Mouse (Mus musculus): ENCODE results near the gene Jak1. TPM values are rescaled to one million over a fixed set of nuclear protein-coding genes. Genes with fewer than 3 reads are reported as not detected.

Gene Jak1
- polyA plus RNA-seq, 1 experiment from 2014 or later = 71.9 TPM

DNA sequence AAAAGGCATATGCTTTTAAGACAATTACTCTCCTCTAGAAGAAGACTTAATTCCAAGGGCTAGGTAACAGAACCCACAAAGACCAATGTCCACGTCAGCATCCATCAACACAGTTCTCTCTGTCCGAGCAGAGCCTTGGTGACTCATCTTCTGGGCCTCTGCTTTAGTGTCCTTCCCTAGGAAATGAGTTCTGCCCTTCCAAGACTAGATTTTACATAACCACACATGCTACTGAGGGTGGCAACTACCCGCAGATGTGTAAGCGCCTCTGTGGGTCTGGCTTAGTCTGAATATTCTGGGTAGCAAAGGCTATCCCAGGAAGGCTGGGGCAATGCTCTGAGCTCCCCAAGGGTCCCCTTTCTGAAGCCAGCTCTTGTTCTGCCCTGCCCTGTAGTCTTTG, 99.3 kb downstream of the Jak1 start:
- Histone ChIP-seq H3K27ac (no peak overlapping the region), H3K4me3 (replicated peaks; ENCODE audit: low read depth, low read length) (no peak overlapping the region), H3K36me3 (ENCODE audit: insufficient read depth, low read length) (peaks cover 65% of the 10 kb centered on the region), H3K27me3 (ENCODE audit: insufficient read depth, low read length) (no peaks in the 10 kb centered on the region), H3K4me1 (replicated peaks; ENCODE audit: insufficient read depth, low read length) (no peaks in the 10 kb centered on the region), H3K4me2 (ENCODE audit: low read length) (no peak overlapping the region), H3K9me3 (replicated peaks; ENCODE audit: low read length) (no peaks in the 10 kb centered on the region), H3K9ac (ENCODE audit: low read depth, low read length) (no peak overlapping the region)
- ATAC-seq (replicated peaks; ENCODE audit: low FRiP score, low read depth) (no peak), DNase-seq (ENCODE audit: low spot score) (no peak)
- WGBS = 79% methylated on average over 4 of the region's 4 CpGs
- TF ChIP-seq CTCF (IDR thresholded peaks at IDR 0.05; ENCODE audit: low read depth) = no peak

DNA sequence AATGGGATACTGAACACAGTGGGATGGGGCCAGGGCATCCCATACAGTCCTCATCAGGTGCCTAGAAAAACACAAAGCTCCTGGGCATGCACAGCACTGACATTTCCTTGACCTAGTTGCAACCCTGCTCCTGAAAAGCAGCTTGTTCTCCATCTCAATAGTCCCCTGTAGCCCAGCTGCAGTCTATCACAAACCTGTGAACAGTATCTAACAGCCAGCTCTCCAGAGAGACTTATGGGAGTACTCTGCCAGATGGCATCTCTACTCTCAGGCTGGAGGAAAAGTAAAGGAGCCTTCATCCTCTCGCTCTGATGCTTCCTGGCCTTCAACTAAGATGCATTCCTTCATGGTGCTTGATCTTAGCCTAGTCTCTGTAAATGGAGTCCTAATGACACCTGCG, 100.4 kb downstream of the Jak1 start:
- Histone ChIP-seq H3K9me3 (replicated peaks; ENCODE audit: low read length) (no peaks in the 10 kb centered on the region), H3K9ac (ENCODE audit: low read depth, low read length) (no peak overlapping the region), H3K4me2 (ENCODE audit: low read length) (no peak overlapping the region), H3K36me3 (ENCODE audit: insufficient read depth, low read length) (peaks cover 55% of the 10 kb centered on the region; the same call in 1 of the 2 replicates), H3K27me3 (ENCODE audit: insufficient read depth, low read length) (no peaks in the 10 kb centered on the region), H3K4me3 (replicated peaks; ENCODE audit: low read depth, low read length) (no peak overlapping the region), H3K4me1 (replicated peaks; ENCODE audit: insufficient read depth, low read length) (no peaks in the 10 kb centered on the region), H3K27ac (no peak overlapping the region)
- 84% methylated on average over 2 of the region's 2 CpGs for WGBS
- no peak for ATAC-seq (replicated peaks; ENCODE audit: low FRiP score, low read depth)
- no peak for DNase-seq (ENCODE audit: low spot score)
- no peak for TF ChIP-seq CTCF (IDR thresholded peaks at IDR 0.05; ENCODE audit: low read depth)

DNA sequence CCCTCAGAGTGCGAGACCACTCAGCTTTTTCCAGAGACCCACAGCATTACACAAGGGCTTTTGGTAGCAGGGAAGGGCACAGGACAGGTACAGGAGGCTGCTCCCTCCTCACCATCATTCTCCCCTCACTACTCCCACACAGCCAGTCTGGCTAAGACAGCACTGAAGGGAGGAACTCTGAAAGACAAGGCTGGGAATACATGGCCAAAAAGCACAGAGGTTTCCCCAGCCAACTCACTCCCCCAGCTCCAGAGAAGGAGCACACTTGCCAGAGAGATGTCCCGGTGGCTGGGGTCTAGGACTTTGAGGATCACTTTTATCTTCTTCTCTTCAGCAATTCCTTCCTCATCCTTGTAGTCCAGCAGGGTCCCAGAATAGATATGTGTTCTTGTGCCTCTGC, 100.9 kb downstream of the Jak1 start:
- H3K9me3 ChIP-seq (replicated peaks; ENCODE audit: low read length) = no peaks in the 10 kb centered on the region
- WGBS = 58% methylated on average over 2 of the region's 2 CpGs
- ATAC-seq (replicated peaks; ENCODE audit: low FRiP score, low read depth) (no peak), DNase-seq (ENCODE audit: low spot score) (no peak)
- no peaks in the 10 kb centered on the region for H3K4me1 ChIP-seq (replicated peaks; ENCODE audit: insufficient read depth, low read length)
- no peak overlapping the region for H3K9ac ChIP-seq (ENCODE audit: low read depth, low read length)
- no peak overlapping the region for H3K27ac ChIP-seq
- H3K4me3 ChIP-seq (replicated peaks; ENCODE audit: low read depth, low read length) = no peak overlapping the region
- H3K4me2 ChIP-seq (ENCODE audit: low read length) = no peak overlapping the region
- H3K36me3 ChIP-seq (ENCODE audit: insufficient read depth, low read length) = peaks cover 52% of the 10 kb centered on the region; the same call in 1 of the 2 replicates
- no peaks in the 10 kb centered on the region for H3K27me3 ChIP-seq (ENCODE audit: insufficient read depth, low read length)
- TF ChIP-seq CTCF (IDR thresholded peaks at IDR 0.05; ENCODE audit: low read depth) = no peak

DNA sequence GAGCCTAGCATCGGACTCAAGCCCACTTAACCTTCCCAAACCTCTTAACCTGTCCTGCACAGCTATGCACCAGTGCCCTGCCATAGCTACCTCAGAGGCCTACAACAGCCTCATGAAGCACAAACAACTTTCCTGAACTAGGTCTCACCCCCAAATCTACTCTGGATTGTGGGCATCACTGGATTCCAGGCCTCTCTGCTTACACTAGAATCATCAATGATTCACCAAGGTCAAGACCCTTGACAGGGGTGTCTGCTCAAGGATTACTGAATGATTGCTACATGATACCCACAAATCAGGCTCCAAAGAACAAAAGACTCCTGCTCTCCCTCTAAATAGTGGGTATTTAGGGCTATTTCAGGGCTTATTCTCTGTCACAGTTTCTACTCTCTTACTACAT, 104.3 kb downstream of the Jak1 start:
- H3K4me2 ChIP-seq (ENCODE audit: low read length) = no peak overlapping the region
- TF ChIP-seq CTCF (IDR thresholded peaks at IDR 0.05; ENCODE audit: low read depth) = no peak
- DNase-seq (ENCODE audit: low spot score) (no peak), ATAC-seq (replicated peaks; ENCODE audit: low FRiP score, low read depth) (no peak)
- no peaks in the 10 kb centered on the region for H3K27me3 ChIP-seq (ENCODE audit: insufficient read depth, low read length)
- H3K4me3 ChIP-seq (replicated peaks; ENCODE audit: low read depth, low read length) = no peak overlapping the region
- H3K27ac ChIP-seq = no peak overlapping the region
- no peaks in the 10 kb centered on the region for H3K4me1 ChIP-seq (replicated peaks; ENCODE audit: insufficient read depth, low read length)
- H3K9ac ChIP-seq (ENCODE audit: low read depth, low read length) = no peak overlapping the region
- H3K9me3 ChIP-seq (replicated peaks; ENCODE audit: low read length) = no peaks in the 10 kb centered on the region
- peaks cover 47% of the 10 kb centered on the region for H3K36me3 ChIP-seq (ENCODE audit: insufficient read depth, low read length)
- WGBS = 53% methylated on average over 1 of the region's 1 CpGs

DNA sequence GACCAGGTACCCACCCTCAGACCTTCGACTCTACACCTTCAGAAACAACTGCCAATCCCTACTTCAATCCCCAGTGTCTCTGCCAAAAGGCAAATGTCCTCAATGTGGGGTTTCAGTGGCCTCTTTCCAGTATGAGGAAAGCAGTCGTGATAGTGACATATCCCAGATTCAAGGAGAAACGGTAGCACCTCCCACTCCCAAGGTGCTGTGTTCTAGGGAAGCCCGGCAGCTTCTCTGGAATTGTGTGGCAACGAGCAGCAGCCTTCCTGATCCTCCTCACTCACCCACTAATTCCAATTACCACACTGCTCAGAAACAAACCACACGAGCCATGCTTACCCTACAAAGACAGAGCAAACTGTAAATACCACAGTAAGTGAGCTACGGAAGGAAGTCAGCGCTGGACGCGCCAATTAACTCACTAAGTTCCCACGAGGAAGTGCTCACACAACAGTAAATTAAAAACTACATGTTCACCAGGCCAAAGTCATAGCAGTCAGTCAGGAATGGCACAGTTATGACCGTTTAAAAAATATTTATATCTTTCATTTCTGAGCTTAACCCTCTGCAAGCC, 105.8 kb downstream of the Jak1 start:
- 52% methylated on average over 12 of the region's 12 CpGs for WGBS
- Histone ChIP-seq H3K4me1 (replicated peaks; ENCODE audit: insufficient read depth, low read length) (no peaks in the 10 kb centered on the region), H3K9ac (ENCODE audit: low read depth, low read length) (no peak overlapping the region), H3K27me3 (ENCODE audit: insufficient read depth, low read length) (no peaks in the 10 kb centered on the region), H3K4me3 (replicated peaks; ENCODE audit: low read depth, low read length) (no peak overlapping the region), H3K36me3 (ENCODE audit: insufficient read depth, low read length) (peaks cover 43% of the 10 kb centered on the region), H3K4me2 (ENCODE audit: low read length) (no peak overlapping the region), H3K9me3 (replicated peaks; ENCODE audit: low read length) (no peaks in the 10 kb centered on the region), H3K27ac (no peak overlapping the region)
- DNase-seq (ENCODE audit: low spot score) = peak; percentile 29
- ATAC-seq (replicated peaks; ENCODE audit: low FRiP score, low read depth) = no peak
- TF ChIP-seq CTCF (IDR thresholded peaks at IDR 0.05; ENCODE audit: low read depth) = no peak

DNA sequence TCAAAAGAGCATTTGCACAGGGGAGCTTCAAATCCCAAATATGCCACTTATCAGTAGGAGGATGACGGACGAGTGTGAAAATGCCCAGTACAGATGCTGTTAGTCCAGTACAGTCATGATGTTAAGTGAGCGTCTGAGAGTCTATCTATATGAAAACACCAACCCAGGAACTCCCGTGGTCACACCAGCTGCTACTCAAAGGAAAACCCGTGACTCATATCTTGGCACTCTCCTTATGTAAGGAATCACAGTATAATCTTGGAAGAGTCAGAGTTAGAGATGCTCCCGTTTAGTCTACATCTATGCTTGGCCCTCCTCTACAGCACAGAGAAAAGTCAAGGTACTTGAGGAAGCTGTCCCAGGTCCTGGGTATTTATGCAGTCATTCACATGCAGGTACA, 106.8 kb downstream of the Jak1 start:
- no peak for TF ChIP-seq CTCF (IDR thresholded peaks at IDR 0.05; ENCODE audit: low read depth)
- H3K4me1 ChIP-seq (replicated peaks; ENCODE audit: insufficient read depth, low read length) = no peaks in the 10 kb centered on the region
- H3K9me3 ChIP-seq (replicated peaks; ENCODE audit: low read length) = no peaks in the 10 kb centered on the region
- peaks cover 41% of the 10 kb centered on the region for H3K36me3 ChIP-seq (ENCODE audit: insufficient read depth, low read length)
- no peak overlapping the region for H3K4me2 ChIP-seq (ENCODE audit: low read length)
- no peak for ATAC-seq (replicated peaks; ENCODE audit: low FRiP score, low read depth)
- H3K27ac ChIP-seq = no peak overlapping the region
- no peaks in the 10 kb centered on the region for H3K27me3 ChIP-seq (ENCODE audit: insufficient read depth, low read length)
- DNase-seq (ENCODE audit: low spot score) = no peak
- H3K9ac ChIP-seq (ENCODE audit: low read depth, low read length) = no peak overlapping the region
- H3K4me3 ChIP-seq (replicated peaks; ENCODE audit: low read depth, low read length) = no peak overlapping the region
- 88% methylated on average over 6 of the region's 6 CpGs for WGBS

DNA sequence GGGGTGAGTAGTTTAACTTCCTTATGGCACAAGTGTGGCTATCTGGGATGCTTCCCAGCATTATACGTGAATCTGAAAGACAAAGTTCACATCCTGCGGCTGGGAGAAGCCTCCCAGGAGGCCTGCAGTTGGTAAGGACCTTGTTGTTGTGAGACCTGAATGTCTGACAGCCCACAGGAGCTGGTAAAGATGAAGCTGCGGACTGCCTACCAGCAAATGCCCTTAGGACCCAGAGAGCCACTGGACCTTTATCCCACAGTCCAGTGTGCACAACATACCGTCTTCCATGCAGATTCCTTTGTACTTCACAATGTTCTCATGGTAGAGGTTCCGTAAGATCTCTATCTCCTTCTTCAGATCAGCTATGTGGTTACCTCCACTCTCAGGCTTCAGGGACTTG, 107.6 kb downstream of the Jak1 start:
- Histone ChIP-seq H3K27ac (no peak overlapping the region), H3K4me2 (ENCODE audit: low read length) (no peak overlapping the region), H3K9me3 (replicated peaks; ENCODE audit: low read length) (no peaks in the 10 kb centered on the region), H3K27me3 (ENCODE audit: insufficient read depth, low read length) (no peaks in the 10 kb centered on the region), H3K4me3 (replicated peaks; ENCODE audit: low read depth, low read length) (no peak overlapping the region), H3K36me3 (ENCODE audit: insufficient read depth, low read length) (peaks cover 40% of the 10 kb centered on the region), H3K4me1 (replicated peaks; ENCODE audit: insufficient read depth, low read length) (no peaks in the 10 kb centered on the region), H3K9ac (ENCODE audit: low read depth, low read length) (no peak overlapping the region)
- ATAC-seq (replicated peaks; ENCODE audit: low FRiP score, low read depth) (no peak), DNase-seq (ENCODE audit: low spot score) (no peak)
- 80% methylated on average over 5 of the region's 5 CpGs for WGBS
- no peak for TF ChIP-seq CTCF (IDR thresholded peaks at IDR 0.05; ENCODE audit: low read depth)

Data from kidney, postnatal 0 days (tissue).